Mouse (Mus musculus) ovary, postnatal 14 days (tissue): ENCODE measurements around the gene Hist1h3f.
"Not testable (repeated sequence)": the region's sequence is repeated elsewhere in the genome, so short reads cannot be mapped to it uniquely, and the experiment has no call there.

ENCODE experiments used
- DNase-seq: peaks from one replicate; pipeline ENCODE4 v3.0.0; 2022; ENCODE audit warnings: low spot score

Hist1h3f gene

GRCm38 (mm10) chr13:23583387-23584068, 39.7 kb downstream of the Hist1h3f start:
- no peak for DNase-seq

- DNase-seq: no peak
Measured at GRCm38 (mm10) chr13:23584331-23584730, 40.5 kb downstream of the Hist1h3f start.

GRCm38 (mm10) chr13:23585029-23585441, 41.2 kb downstream of the Hist1h3f start:
- DNase-seq: peak; percentile 58

GRCm38 (mm10) chr13:23585442-23586098, 41.7 kb downstream of the Hist1h3f start:
- DNase-seq: peak; percentile 51

- DNase-seq: no peak
Measured at GRCm38 (mm10) chr13:23586099-23586939, 42.5 kb downstream of the Hist1h3f start.

GRCm38 (mm10) chr13:23586940-23587225, 43.0 kb downstream of the Hist1h3f start:
- no peak for DNase-seq

- DNase-seq: no peak
Measured at GRCm38 (mm10) chr13:23591206-23591605, 47.4 kb downstream of the Hist1h3f start.

- not testable (repeated sequence) for DNase-seq
Measured at GRCm38 (mm10) chr13:23591886-23592285, 48.0 kb downstream of the Hist1h3f start.

GRCm38 (mm10) chr13:23592614-23593013, 48.8 kb downstream of the Hist1h3f start:
- DNase-seq: no peak

GRCm38 (mm10) chr13:23593051-23593770, 49.4 kb downstream of the Hist1h3f start:
- no peak for DNase-seq
